Mouse (Mus musculus) embryo, embryonic 10.5 days (tissue): Measurements from ENCODE around the gene Mroh2b.

Experiments used
- DNase-seq: peaks from one replicate; pipeline ENCODE4 v3.0.0-alpha.2; 2015; ENCODE audit warnings: low spot score

Gene Mroh2b

DNA sequence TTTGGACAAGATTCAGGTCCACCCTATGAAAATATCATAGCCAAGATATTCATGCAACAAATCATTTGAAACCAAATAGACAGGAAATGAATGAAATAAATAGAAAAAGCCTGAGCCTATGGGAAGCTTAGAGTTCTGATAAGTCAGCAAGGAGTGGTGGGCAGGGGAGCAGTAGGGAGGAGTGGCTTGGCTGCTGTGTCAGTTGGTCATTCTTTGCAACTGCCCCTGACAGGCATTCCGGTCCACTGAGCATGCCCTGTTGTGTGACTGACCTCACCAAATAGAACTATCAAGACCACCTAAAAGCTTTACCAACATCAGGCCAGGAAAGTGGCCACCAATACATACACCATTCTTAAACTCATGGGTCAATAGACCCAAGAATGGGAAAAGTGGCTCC is at the start of gene Mroh2b:
Mroh2b (plus strand) TSS at position 301 of the 400 bp plus-strand sequence.
- no peak for DNase-seq

DNA sequence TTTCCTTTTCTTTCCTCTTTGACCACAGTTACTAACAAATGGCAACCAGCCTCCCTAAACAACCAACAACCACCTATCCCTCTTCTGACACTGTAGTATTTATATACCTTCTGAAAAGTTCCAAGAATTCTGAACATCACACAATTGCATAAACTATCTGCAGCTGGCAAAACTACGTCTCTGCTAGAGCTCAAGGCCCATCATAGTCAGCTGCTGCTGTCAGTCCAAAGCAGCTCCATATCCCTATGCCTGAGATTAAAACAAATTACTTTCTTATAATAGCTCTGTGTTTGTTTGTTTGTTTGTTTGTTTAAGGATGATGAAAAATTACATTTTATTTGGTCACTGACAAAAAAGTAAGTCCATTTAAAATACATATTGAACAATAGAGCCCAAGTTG is 48.5 kb upstream of the Mroh2b start:
- DNase-seq, result no peak

DNA sequence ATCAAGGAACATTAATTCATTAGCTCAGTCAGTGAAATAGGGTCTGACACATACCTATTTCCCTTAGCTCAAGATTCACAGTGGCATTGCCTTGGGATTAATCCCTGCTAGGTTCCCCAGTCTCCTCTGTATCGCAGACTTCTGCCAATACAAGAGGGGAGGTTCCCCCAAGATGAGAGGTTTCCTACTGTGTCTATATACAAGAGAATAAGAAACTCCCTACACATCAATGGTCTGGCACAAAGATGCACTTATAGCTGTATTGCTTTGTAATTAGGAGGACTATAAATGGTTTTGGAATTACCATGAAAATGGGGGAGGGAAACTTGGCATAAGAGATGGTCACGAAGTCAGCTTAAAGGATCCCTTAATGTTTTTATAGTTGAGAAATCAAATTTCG is 3.6 kb upstream of the Mroh2b start:
- no peak for DNase-seq

DNA sequence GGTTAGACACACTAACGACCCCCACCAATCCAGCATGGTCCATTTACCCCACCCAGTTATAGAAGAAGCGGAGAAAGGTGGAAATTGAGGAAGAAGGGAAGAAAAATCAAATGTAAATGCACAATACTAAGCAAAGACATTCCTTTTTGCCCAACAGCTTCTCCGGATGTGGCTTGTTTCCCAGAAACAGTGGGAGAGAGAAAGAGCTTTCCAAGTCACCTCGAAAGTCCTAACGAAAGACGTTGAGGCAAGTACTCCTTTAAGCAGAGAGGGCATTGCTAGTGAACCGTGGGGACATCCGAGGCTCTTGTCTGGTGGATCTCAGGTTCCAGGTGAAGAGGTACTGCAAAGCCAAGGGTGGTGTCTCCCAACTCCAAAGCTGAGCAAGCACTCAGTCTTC is 36.2 kb downstream of the Mroh2b start:
- no peak for DNase-seq

DNA sequence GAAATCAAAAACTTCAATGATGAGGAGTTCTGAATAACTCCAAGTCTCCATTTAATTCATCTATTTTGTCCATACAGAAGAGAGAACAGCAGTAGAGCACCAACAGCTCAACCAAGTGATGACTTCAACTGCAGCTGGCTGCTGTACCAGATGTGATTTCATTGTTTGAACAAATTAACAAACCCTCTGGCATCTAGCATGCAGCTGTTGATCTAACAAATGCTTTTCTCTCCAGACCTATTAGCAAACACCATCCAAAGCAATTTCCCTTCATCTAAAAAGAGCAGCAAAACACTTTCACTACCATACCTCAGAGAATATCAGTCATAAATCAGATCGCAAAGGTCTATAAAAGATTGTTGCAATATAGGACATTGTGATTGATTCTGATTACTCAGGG is 74.8 kb downstream of the Mroh2b start:
- DNase-seq, result no peak

DNA sequence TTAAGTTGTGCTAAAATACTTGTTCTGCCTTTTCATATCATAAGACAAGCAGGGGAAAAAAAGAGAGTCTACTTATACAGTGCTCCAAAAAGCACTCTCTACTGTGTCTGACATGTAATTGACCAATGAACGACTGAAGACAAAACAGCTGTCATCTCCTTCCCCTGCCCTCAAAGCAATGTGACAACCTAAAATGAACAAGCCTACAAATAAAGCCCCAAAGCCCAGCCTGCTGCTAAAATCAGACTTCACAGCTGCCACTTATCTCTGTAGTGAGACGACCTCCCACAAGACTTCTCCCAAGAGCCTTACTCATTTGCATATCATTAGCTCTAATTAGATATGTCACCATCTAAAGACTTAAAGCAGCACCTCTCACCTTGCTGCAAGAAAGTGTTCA is 104.4 kb downstream of the Mroh2b start:
- DNase-seq, result no peak

DNA sequence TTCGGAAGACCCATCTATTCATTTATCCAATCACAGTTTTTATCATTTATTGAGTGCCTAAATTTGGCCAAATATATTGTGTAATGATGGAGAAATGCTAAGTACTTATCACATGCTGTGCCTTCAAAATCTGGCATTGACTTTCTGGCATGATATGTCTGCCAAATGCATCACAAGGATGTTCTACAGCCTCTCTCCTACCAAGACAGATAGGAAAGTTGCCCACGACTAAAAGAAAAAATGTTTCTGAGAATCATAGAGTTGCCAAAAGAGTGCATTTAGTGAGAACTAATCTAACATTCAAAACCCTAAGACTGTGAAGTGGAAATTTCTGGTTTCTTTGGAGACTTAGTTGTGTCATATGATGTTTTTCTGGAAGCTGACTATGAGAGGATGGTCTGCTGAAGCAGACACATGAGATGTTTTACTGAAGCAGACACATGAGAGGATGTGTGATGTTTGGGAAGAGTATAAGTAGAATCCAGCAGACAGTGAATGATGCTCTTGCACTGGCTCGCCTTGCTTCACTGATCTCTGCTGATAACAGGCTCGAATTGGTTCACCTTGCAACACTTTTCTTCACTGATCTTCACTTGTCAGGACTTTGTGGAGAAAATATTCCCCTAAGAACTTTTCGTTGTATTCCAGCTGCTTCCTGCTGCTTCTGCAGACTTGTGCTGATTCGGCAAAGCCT is 105.1 kb downstream of the Mroh2b start:
- no peak for DNase-seq

DNA sequence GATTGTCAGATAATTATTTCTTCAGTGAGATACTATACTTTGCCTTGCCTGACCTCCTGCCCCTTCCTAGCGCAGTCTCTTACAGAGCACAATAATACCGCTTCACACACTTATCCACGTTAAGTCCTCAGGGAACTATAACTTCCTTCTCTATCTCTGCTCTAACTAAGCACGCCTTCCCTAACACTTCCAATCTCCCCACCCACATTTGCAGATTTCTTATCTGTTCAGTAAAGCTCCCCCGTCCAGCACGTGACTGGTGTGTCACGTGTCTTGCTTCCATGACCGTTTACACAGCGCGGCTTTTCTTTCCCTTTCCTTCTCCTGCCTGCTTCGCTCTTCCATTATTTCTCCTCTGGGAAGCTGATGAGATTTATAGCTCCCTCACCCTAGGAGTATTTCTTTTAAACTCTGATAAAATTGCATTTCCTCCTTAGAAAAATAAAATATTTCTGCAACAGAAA is 111.1 kb downstream of the Mroh2b start:
- peak; percentile 13 for DNase-seq
